Mouse (Mus musculus) ES-E14 (cell line): ENCODE measurements around the gene Fam178b. TPM values are rescaled to one million over a fixed set of nuclear protein-coding genes. Genes with fewer than 3 reads are reported as not detected.

Experiments used
- DNase-seq: peaks from one replicate; pipeline ENCODE4 v3.0.0-alpha.2; 2013; ENCODE audit warnings: low read depth, low spot score
- H3K27ac ChIP-seq: 2 replicates; pipeline ENCODE4 v1.5.1; 2012; ENCODE audit warnings: low read depth, mild to moderate bottlenecking, low read length, moderate library complexity, mixed read lengths; ENCODE audit not compliant: poor library complexity, insufficient read depth, severe bottlenecking
- H3K36me3 ChIP-seq: 2 replicates; pipeline ENCODE4 v1.6.1; 2012; ENCODE audit warnings: mild to moderate bottlenecking, low read length, moderate library complexity, mixed read lengths; ENCODE audit not compliant: control insufficient read depth, poor library complexity, insufficient read depth, severe bottlenecking
- H3K4me1 ChIP-seq, 2 experiments: fragments of 150-350 bp in 1 of 2; sonication (generic) in 1 of 2; 2 replicates each; pipeline ENCODE4 v1.6.1; 2012; ENCODE audit warnings: low read length in 2 of 2, mild to moderate bottlenecking in 1 of 2, mixed read lengths in 1 of 2; ENCODE audit not compliant: control insufficient read depth in 2 of 2, insufficient read depth in 2 of 2, poor library complexity in 1 of 2
- H3K4me3 ChIP-seq, 2 experiments: fragments of 150-350 bp in 1 of 2; sonication (generic) in 1 of 2; 2 replicates each; pipeline ENCODE4 v1.5.1; 2012; ENCODE audit warnings: low read length in 2 of 2, low read depth in 1 of 2, mild to moderate bottlenecking in 1 of 2, mixed read lengths in 1 of 2; ENCODE audit not compliant: insufficient read depth in 1 of 2, poor library complexity in 1 of 2, severe bottlenecking in 1 of 2
- H3K9ac ChIP-seq: 2 replicates; pipeline ENCODE4 v1.6.1; 2012; ENCODE audit warnings: low read depth, mild to moderate bottlenecking, low read length, mixed read lengths; ENCODE audit not compliant: poor library complexity, insufficient read depth, severe bottlenecking
- H3K9me3 ChIP-seq: fragments of 150-350 bp; sonication (generic); 2 replicates; pipeline ENCODE4 v1.6.1; 2012; ENCODE audit warnings: low read depth, mild to moderate bottlenecking, low read length; ENCODE audit not compliant: control insufficient read depth, insufficient read depth
- CHD2 ChIP-seq: IDR thresholded peaks from 2 replicates; pipeline ENCODE4 v1.6.1; 2014; ENCODE audit warnings: mild to moderate bottlenecking, low read depth, low read length, inconsistent platforms
- HCFC1 ChIP-seq: IDR thresholded peaks from 2 replicates; pipeline ENCODE4 v1.6.1; 2012; ENCODE audit warnings: low read length, inconsistent platforms, borderline replicate concordance; ENCODE audit not compliant: insufficient read depth
- MAFK ChIP-seq: IDR thresholded peaks from 2 replicates; pipeline ENCODE4 v1.6.1; 2014; ENCODE audit warnings: mild to moderate bottlenecking, low read depth, low read length, inconsistent platforms; ENCODE audit not compliant: insufficient read depth
- ZC3H11A ChIP-seq: IDR thresholded peaks from 2 replicates; pipeline ENCODE4 v1.6.1; 2012; ENCODE audit warnings: low read depth, mild to moderate bottlenecking, inconsistent platforms, low read length, borderline replicate concordance
- ZNF384 ChIP-seq: IDR thresholded peaks from 2 replicates; pipeline ENCODE4 v1.6.1; 2012; ENCODE audit warnings: low read depth, low read length, inconsistent platforms
- in situ Hi-C, 2 experiments: fragments of 600-800 bp; cut with MboI; formaldehyde crosslinking; loops; one replicate each; pipeline ENCODE4 v1.15.1; 2025; ENCODE audit warnings: low sequenced_read_pairs in 2 of 2, inconsistent platforms in 1 of 2; ENCODE audit not compliant: unreplicated experiment in 2 of 2
- total RNA-seq: library from RNA; depleted of rRNA; stranded (reverse); fragments of 300-350 nt; gene quantifications from 2 replicates; pipeline ENCODE4 v1.2.3, GENCODE M21; 2012

Gene Fam178b
- total RNA-seq, 1 experiment = 8.0 TPM

DNA sequence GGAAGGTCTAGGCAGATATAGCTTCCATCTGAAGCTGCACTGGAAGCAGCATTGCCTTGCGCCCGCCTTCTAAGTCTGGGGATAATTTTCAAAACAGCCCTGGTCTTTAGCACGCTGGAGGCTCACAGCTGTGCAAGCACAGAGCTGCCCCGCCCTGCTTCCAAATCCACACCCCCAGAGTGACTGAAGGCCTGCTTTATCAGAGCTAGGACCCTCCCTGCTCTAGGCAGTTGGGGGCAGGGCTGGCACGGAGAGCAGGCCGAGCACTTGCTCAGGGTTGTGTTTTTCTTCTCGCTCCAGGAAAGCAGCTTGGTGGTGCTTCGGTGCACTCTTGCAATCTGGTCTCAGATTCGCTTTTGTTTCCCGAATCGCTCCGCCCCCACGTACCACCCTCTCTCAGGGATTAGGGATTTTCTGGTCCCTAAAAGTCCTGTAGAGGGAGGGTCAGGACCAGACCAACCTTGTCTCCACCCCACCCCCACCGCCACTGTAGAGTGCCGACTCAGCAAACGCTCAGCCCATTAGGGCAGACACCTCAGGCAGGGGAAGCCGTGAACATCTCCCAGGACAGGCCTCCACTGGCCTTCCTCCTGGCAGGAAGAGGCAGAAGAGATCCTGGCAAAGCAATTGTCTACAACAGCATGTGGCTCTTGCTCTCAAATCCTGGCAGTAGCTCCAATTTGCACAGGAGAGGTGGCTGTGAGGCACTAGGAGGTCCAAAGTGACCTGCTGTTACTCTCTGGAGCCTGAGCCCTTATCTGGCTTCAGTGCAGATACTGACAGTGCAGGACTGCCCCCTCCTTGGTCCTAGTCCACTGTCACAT is 102.4 kb downstream of the Fam178b start:
- peaks cover 6 to 36% of the 10 kb centered on the region in 2 experiments for H3K4me1 ChIP-seq
- peak; percentile 17; the same call in 1 of the 2 replicates for TF ChIP-seq CHD2
- peak; percentile 98 for TF ChIP-seq MAFK
- TF ChIP-seq ZNF384 = no peak
- TF ChIP-seq HCFC1 = no peak
- TF ChIP-seq ZC3H11A = no peak
- H3K27ac ChIP-seq = peak overlapping the region; percentile 7; the same call in 1 of the 2 replicates
- no peaks in the 10 kb centered on the region for H3K36me3 ChIP-seq
- H3K9me3 ChIP-seq = no peaks in the 10 kb centered on the region
- peak; percentile 67 for DNase-seq
- H3K4me3 ChIP-seq = peak overlapping the region in 1 of 2 experiments; percentile 45; a peak in 2 of 4 replicates
- in situ Hi-C loops = no loop called here
- no peak overlapping the region for H3K9ac ChIP-seq

DNA sequence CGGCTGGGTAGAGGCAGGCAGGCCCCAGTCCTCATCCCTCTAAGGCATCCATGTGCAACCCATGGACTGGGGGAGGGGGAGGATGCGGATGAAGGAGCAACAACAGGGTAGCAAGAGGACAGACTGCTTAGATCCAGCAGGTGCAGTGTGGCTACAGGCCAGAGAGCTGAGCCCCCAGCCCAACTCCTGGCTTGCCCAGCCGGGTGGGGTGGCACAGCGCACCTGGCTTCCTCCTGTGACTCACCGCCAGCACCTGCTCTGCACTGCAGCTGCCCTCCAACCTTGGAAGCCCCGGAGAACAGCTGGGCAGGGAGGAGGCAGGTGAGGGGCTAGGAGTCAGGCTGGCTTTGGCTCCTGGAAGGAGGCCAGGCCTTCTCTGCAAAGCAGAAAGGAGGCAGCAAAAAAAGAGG is 103.0 kb downstream of the Fam178b start:
- H3K9me3 ChIP-seq = no peaks in the 10 kb centered on the region
- TF ChIP-seq HCFC1 (no peak), MAFK (no peak), ZC3H11A (no peak), ZNF384 (no peak), CHD2 (no peak)
- peak overlapping the region in 1 of 2 experiments; percentile 45; a peak in 1 of 4 replicates for H3K4me3 ChIP-seq
- peaks cover 10 to 40% of the 10 kb centered on the region in 2 experiments for H3K4me1 ChIP-seq
- no peak overlapping the region for H3K9ac ChIP-seq
- in situ Hi-C loops = no loop called here
- no peak for DNase-seq
- peak overlapping the region; percentile 0; the same call in 1 of the 2 replicates for H3K27ac ChIP-seq
- no peaks in the 10 kb centered on the region for H3K36me3 ChIP-seq

DNA sequence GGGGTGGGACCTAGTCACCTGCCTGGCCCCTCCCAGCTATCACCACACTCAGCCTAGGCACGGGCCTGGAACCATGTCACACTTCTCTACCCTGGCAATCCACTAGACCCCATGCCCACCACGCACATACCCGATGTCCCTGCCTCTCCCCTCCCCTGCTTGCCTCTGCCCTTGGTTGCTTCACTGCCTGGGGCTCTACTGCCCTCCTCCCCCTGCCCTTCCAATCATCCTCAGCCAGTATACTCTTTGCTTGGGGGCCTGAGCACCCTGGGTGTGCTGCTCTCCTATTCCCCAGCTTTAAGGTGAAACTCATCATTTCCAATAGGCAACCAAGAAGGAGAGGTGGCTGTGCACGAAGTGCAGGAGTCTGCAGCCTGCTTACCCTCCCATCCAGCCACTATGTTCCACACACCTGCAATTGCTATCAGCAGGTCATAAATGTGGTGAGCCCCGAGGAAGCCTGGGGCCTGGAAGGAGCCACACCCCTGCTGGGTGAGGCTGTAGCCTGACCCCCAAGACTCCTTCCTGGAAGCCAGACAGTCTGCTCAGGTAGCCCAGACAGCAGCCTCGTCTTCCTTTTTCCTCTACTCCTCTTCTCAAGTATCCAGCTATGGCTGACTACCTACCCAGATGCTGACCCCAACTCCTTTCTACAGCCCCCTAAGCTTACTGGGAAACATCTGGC is 105.8 kb downstream of the Fam178b start:
- Histone ChIP-seq H3K4me1 (peaks cover 11 to 48% of the 10 kb centered on the region in 2 experiments), H3K27ac (0 out of 2 replicates have a peak overlapping the region, but pooled peaks have one; percentile 10)
- in situ Hi-C loops = no loop called here

DNA sequence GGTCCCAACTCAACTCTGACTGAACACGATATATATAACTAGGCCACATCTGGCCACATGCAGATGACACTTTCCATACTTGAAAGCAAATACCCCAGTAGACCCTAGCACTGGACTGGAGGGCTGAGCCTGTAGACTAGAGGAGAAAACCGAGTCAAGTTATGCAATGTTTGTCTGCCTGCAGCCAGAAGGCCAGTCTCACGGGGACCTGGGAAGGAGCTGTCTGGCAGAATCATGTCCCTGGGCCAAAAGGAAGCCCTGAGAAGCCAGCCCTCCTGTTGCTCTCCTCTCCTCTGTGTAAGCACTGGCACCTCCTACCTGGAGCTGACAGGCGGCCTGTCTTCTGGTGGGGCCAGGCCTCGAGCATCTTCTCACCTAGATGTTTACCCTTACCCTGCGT is 107.6 kb downstream of the Fam178b start:
- Histone ChIP-seq H3K4me1 (peaks cover 9 to 45% of the 10 kb centered on the region in 2 experiments), H3K4me3 (no peak overlapping the region), H3K9ac (no peak overlapping the region), H3K36me3 (no peaks in the 10 kb centered on the region), H3K9me3 (no peaks in the 10 kb centered on the region), H3K27ac (no peak overlapping the region)
- in situ Hi-C loops = no loop called here
- TF ChIP-seq ZNF384 = no peak
- no peak for TF ChIP-seq MAFK
- no peak for TF ChIP-seq CHD2
- no peak for TF ChIP-seq HCFC1
- no peak for TF ChIP-seq ZC3H11A
- DNase-seq = no peak

More for the DNA sequence above, 105.8 kb downstream of the Fam178b start:
- DNase-seq = no peak
- no peaks in the 10 kb centered on the region for H3K9me3 ChIP-seq
- no peak overlapping the region for H3K9ac ChIP-seq
- TF ChIP-seq CHD2 (no peak), HCFC1 (no peak), MAFK (no peak), ZNF384 (no peak), ZC3H11A (no peak)
- no peak overlapping the region for H3K4me3 ChIP-seq
- no peaks in the 10 kb centered on the region for H3K36me3 ChIP-seq
